Mouse (Mus musculus) small intestine, adult 2 months (tissue): Measurements from ENCODE around the gene Igll1.

Experiments
- CTCF ChIP-seq: fragments of 200-500 bp; IDR thresholded peaks from 2 replicates; pipeline ENCODE4 v1.5.1; 2012; ENCODE audit warnings: low read depth, mild to moderate bottlenecking, control low read depth, inconsistent platforms, low read length, moderate library complexity, mixed read lengths; ENCODE audit not compliant: insufficient replicate concordance, insufficient read length; ENCODE audit errors: extremely low read depth
- POLR2A ChIP-seq: fragments of 200-500 bp; IDR thresholded peaks from 2 replicates; pipeline ENCODE4 v1.6.1; 2012; ENCODE audit warnings: low read depth, mild to moderate bottlenecking, control low read depth, inconsistent platforms, low read length, moderate library complexity

- TF ChIP-seq POLR2A, result no peak
- TF ChIP-seq CTCF, result no peak
These were observed 1.4 kb upstream of the Igll1 start for GRCm38 (mm10) chr16:16865217-16865616.
